Comparison of ENCODE assay signal across 8 mouse cellular contexts in the genomic region with DNA sequence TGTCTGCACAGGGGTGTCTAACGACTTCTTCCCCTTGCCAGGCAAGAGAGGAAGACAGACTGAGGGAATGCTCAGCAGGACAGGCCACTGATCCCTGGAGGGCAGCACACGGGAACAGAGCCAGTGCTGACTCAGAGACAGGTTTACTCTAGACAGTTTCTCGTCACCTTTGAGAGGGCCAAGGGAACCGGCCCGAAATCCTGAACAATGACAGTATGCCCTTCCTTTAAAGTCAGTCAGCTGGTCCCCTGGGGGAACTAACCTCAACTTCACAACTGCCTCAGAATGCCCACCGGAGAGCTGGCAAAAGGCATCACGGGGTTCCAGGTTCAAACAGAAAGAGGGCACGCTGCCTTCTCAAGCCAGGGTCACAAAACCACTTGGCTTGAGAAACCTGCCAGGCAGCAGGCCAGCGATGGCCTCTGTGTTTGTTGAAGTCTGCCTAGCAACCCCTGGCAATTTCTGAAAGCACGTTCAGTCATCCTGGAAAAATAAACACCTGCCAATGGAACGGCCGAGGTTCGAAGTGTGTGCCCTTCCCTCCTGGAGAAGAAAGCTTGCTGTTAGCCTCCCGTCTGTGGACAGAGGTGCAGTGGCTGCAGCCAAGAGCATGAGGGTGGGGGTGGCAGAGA.
A peak's percentile ranks its signal among the peaks of the same experiment; 100 is the strongest.
DNase-seq lines count a peak whose midpoint lies in the region; ATAC-seq lines count a peak whose summit lies in the region.

No protein-coding gene starts in this region.

- no peak overlapping the region for H3K4me2 ChIP-seq in kidney, embryonic 14.5 days (replicated peaks; ENCODE audit: low read depth, low read length)
- peak overlapping the region; percentile 52 for H3K4me2 ChIP-seq in heart, embryonic 16.5 days (ENCODE audit: low read depth, low read length)
- H3K4me2 ChIP-seq in stomach, embryonic 15.5 days = peak overlapping the region; percentile 5; the same call in 1 of the 2 replicates

- 0 out of 2 replicates have a peak, but pooled peaks cover 7% of the 10 kb centered on the region for H3K4me1 ChIP-seq in kidney, embryonic 14.5 days (ENCODE audit: control insufficient read depth, insufficient read depth, low read length)
- peaks cover 33% of the 10 kb centered on the region for H3K4me1 ChIP-seq in embryonic facial prominence, embryonic 10.5 days
- peaks cover 25% of the 10 kb centered on the region for H3K4me1 ChIP-seq in heart, embryonic 16.5 days (ENCODE audit: control insufficient read depth, insufficient read depth, low read length)
- H3K4me1 ChIP-seq in stomach, embryonic 15.5 days = 0 out of 2 replicates have a peak, but pooled peaks cover 14% of the 10 kb centered on the region

- H3K9ac ChIP-seq in kidney, embryonic 14.5 days (ENCODE audit: low read depth, low read length) = no peak overlapping the region
- H3K9ac ChIP-seq in heart, embryonic 16.5 days (ENCODE audit: low read length) = peak overlapping the region; percentile 56
- no peak overlapping the region for H3K9ac ChIP-seq in stomach, embryonic 15.5 days

- H3K4me3 ChIP-seq in kidney, embryonic 14.5 days (ENCODE audit: low read length) = no peak overlapping the region
- no peak overlapping the region for H3K4me3 ChIP-seq in embryonic facial prominence, embryonic 10.5 days
- H3K4me3 ChIP-seq in heart, embryonic 16.5 days (ENCODE audit: low read length) = no peak overlapping the region; the same call in 1 of the 2 replicates
- H3K4me3 ChIP-seq in stomach, embryonic 15.5 days (replicated peaks) = no peak overlapping the region

- 44% methylated on average over 14 of the region's 14 CpGs for WGBS in kidney, embryonic 14.5 days
- WGBS in embryonic facial prominence, embryonic 10.5 days = 50% methylated on average over 14 of the region's 14 CpGs
- 16% methylated on average over 14 of the region's 14 CpGs for WGBS in heart, embryonic 16.5 days
- WGBS in large intestine, adult 2 months = 6% methylated on average over 14 of the region's 14 CpGs
- WGBS in stomach, embryonic 15.5 days = 18% methylated on average over 14 of the region's 14 CpGs

- no peak overlapping the region for H3K27ac ChIP-seq in kidney, embryonic 14.5 days (ENCODE audit: low read depth, low read length)
- H3K27ac ChIP-seq in embryonic facial prominence, embryonic 10.5 days (replicated peaks) = no peak overlapping the region; the same call in 1 of the 2 replicates
- H3K27ac ChIP-seq in heart, embryonic 16.5 days (ENCODE audit: low read length) = peak overlapping the region; percentile 87
- peak overlapping the region; percentile 33 for H3K27ac ChIP-seq in stomach, embryonic 15.5 days

- H3K27me3 ChIP-seq in kidney, embryonic 14.5 days (ENCODE audit: control insufficient read depth, insufficient read depth, low read length) = no peaks in the 10 kb centered on the region
- H3K27me3 ChIP-seq in embryonic facial prominence, embryonic 10.5 days (replicated peaks; ENCODE audit: low read depth, poor library complexity, severe bottlenecking) = no peaks in the 10 kb centered on the region
- H3K27me3 ChIP-seq in heart, embryonic 16.5 days (ENCODE audit: control insufficient read depth, insufficient read depth, low read length) = no peaks in the 10 kb centered on the region
- H3K27me3 ChIP-seq in stomach, embryonic 15.5 days (replicated peaks) = no peaks in the 10 kb centered on the region

- H3K36me3 ChIP-seq in kidney, embryonic 14.5 days (ENCODE audit: control insufficient read depth, insufficient read depth, low read length) = no peaks in the 10 kb centered on the region
- H3K36me3 ChIP-seq in embryonic facial prominence, embryonic 10.5 days (replicated peaks) = no peaks in the 10 kb centered on the region
- H3K36me3 ChIP-seq in heart, embryonic 16.5 days (ENCODE audit: control insufficient read depth, insufficient read depth) = no peaks in the 10 kb centered on the region
- no peaks in the 10 kb centered on the region for H3K36me3 ChIP-seq in stomach, embryonic 15.5 days

- no peaks in the 10 kb centered on the region for H3K9me3 ChIP-seq in kidney, embryonic 14.5 days (ENCODE audit: control insufficient read depth, low read length)
- H3K9me3 ChIP-seq in embryonic facial prominence, embryonic 10.5 days = no peaks in the 10 kb centered on the region
- H3K9me3 ChIP-seq in heart, embryonic 16.5 days (replicated peaks; ENCODE audit: control insufficient read depth, low read length) = no peaks in the 10 kb centered on the region
- no peaks in the 10 kb centered on the region for H3K9me3 ChIP-seq in stomach, embryonic 15.5 days

- peak; percentile 88 for DNase-seq in kidney, adult 11 months
- DNase-seq in embryonic facial prominence, embryonic 10.5 days (ENCODE audit: low spot score) = peak; percentile 37
- peak; percentile 36 for DNase-seq in large intestine, adult 2 months (ENCODE audit: low read depth, low spot score)

- no peak for ATAC-seq in kidney, embryonic 14.5 days (ENCODE audit: low FRiP score, low TSS enrichment)
- ATAC-seq in heart, embryonic 16.5 days (replicated peaks; ENCODE audit: extremely low read depth, insufficient read depth, low FRiP score) = peak; percentile 71
- ATAC-seq in stomach, embryonic 15.5 days (ENCODE audit: insufficient read depth, low FRiP score, low read depth) = peak; percentile 63
- no peak for ATAC-seq in frontal cortex, adult (ENCODE audit: low TSS enrichment)
- no peak for ATAC-seq in granulocyte monocyte progenitor cell, adult 5-6 weeks (replicated peaks; ENCODE audit: poor library complexity, severe bottlenecking)

Comparison
In these comparisons a context has a peak if more than half of its experiments do, and no peak if none do; other contexts are left out.
1. DNase-seq: peak in every context shown above with its lines; median percentile 88 in kidney, adult 11 months; 37 in embryonic facial prominence, embryonic 10.5 days; 36 in large intestine, adult 2 months.
2. ATAC-seq: peak in heart, embryonic 16.5 days (single experiment) and stomach, embryonic 15.5 days (single experiment); none in kidney, embryonic 14.5 days (single experiment), frontal cortex, adult (single experiment) and granulocyte monocyte progenitor cell, adult 5-6 weeks (single experiment).
3. H3K27ac ChIP-seq: peak in heart, embryonic 16.5 days (single experiment) and stomach, embryonic 15.5 days (single experiment); none in kidney, embryonic 14.5 days (single experiment) and embryonic facial prominence, embryonic 10.5 days (single experiment).